Mouse (Mus musculus) CH12F3 (cell line): Measurements from ENCODE around the gene Lrrc29.

Experiments used
- in situ Hi-C: fragments of 300-500 bp; cut with MboI; formaldehyde crosslinking; loops from 2 replicates; pipeline ENCODE4 v1.14.3; 2020; ENCODE audit warnings: low sequenced_read_pairs

Lrrc29 gene

DNA sequence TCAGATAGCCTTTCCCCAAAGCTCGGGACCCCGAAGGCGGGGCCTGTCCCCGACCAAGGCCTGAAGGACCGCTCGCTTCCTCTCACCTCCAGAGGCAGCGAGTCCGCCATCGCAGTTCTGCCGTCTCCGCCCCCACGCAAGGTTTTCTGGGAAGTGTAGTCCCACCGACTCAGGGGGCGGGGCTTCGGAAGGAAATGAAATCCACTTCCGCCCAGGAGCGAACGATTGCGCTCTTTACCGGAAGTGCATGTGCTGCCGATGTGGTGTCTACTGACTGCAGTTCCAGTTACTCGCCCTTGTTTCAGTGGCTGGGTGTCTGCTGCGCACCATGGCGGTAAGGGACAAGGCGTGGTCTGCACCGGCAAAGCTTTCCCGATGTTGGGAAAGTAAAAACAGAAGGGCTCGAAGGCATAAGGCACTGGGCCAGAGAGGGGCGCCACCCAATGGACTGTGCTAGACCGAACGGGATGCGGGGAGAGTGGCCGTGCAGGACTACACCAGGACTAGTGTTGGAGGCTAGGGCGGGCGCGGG, at the start of gene Lrrc29, which contains the start of gene Tmem208:
Gene Lrrc29 (minus strand): TSS at position 138 of the 532 bp plus-strand sequence.
Gene Tmem208 (plus strand): TSS at position 214 of the 532 bp plus-strand sequence.
- in situ Hi-C loops = no loop called here

DNA sequence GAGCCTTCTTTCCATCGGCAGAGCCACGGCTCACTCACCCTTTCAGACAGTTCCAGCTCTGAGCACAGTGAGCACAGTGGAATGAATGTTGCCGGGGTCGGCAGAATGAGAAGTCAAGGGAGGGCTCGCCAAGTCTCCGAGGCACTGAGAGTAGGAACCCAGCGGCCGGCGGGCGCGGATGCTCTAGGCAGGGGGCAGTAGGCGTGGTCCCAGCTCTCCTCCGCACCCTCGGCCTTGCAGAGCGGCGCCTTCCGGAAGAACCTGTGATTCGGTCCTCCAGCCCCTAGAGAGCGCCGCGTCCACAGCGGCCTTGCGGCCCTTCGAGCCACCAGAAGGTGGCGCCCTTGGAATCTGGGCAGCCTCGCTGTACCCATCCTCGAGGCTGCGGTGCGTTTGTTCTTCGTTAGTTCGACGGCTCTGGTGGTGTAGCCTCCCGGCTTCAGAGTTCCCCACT, 48.5 kb upstream of the Lrrc29 start:
- in situ Hi-C loops = no loop called here

DNA sequence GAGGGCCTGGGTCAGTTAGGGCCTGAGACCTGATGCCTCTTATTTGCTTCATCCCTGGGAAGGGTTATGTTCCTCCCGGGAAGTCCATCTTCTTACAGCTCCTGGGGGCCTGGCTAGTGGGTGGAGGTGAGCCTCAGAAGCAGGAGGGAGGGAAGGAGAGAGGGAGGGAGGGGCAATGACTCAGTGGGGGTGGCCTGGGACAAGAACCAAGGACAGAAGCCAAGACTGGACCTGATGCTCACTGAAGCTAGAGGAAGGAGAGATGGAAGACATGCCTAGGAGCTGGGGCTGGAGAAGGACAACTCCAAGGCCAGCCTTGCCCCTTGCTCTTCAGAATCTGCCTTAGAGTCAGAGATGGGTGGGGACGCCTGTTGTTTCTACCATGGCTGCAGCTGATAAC, 47.0 kb upstream of the Lrrc29 start, which contains the start of gene Plekhg4:
Gene Plekhg4 (plus strand): TSS at position 243 of the 400 bp plus-strand sequence.
- in situ Hi-C loops = no loop called here

DNA sequence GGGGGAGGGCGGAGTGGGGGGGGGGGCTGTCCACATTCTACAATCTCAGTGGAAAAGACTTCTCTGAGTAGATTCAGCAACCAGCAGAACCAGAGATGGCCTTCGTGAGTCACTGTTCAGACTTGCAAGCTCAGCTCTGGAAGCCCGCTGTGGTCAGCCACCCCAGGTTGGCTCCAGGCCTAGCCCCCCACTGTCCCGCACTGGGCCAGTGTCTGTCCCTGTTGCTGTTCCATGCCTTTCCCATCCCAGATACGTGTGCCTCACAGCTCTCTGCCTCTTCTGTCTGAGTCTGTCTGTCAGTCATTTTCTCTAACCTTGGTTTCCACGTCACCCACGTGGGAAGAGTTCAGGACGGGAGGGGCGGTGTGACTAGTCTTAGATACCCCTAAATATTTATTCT, 46.4 kb upstream of the Lrrc29 start:
- in situ Hi-C loops = no loop called here

DNA sequence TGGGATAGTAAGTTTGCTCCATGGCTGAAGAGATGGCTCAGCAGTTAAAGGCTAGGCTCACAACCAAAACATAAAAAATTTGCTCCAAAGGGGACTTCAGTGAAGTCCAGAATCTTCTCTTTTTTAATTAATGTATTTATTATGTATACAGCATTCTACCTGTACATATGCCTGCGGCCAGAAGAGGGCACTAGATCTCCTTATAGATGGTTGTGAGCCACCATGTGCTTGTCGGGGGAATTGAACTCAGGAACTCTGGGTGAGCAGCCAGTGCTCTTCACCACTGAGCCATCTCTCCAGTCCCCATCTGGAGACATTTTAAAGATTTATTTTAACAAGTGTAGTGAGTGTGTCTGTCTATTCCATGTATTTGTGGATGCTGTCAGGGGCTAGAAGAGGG, 41.0 kb upstream of the Lrrc29 start:
- in situ Hi-C loops = no loop called here

DNA sequence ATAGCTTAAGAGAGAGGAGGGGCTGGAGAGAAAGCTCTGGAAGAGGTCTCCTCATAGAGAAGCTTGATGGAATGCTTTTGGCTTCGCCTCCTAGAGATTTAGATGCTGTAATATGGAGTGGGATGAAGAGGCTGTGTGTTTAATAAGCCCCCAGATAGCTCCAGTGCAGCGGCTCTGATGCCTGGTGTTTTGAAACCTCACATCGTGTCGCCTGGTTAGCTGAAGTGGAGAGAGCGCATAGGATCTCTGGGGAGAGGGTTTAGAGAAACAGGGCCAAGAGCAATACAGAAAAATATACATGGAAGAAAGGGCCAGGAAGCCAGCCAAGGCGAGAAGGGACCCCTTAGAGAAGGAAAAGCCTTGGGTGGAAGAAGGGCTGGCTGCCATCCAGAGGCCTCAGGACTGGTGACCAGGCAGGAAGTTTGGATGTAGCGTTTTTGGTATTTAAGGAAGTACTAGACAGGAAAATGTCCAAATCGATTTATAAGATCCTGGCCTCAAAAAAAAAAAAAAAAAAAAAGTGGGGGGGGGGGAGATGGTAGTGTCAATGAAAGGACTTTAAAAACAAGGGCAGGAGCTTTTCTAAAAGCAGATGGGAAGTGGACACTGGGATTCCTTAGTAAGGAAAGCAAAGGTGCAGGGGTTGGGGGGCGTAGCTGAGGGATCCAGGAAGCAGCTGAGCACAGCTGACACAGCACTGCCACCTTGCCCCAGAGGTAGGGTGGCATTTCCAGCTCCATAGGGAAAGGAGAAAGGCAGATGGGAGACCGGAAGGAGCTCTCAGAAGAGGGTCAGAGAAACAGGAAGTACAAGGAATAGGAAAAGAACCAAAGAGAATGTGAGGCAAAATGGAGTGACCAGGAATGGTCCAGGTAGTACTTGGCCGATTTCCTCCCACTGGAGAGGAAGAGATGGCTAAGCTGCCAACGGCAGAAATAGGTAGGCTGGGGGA, 35.9 kb upstream of the Lrrc29 start:
- in situ Hi-C loops = no loop called here

DNA sequence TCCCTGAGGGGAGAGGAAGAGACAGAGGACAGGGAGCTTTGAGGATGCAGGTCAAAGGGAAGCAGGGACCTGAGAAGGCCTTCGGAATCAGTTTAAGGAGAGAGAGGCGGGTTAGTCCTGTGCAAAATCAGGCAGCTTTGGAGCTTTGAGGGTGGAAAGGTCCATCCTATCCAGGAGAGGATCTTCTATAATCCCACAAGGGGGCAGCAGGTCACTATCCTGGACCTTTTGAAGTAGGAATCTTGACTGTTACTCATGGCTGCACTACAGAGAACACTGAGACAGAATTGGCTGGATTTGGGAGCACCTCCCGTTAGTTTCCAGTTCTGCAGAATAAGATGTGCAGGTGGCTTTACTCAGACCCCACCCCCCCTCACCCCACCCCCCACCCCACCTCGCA, 33.6 kb upstream of the Lrrc29 start:
- in situ Hi-C loops = no loop called here

DNA sequence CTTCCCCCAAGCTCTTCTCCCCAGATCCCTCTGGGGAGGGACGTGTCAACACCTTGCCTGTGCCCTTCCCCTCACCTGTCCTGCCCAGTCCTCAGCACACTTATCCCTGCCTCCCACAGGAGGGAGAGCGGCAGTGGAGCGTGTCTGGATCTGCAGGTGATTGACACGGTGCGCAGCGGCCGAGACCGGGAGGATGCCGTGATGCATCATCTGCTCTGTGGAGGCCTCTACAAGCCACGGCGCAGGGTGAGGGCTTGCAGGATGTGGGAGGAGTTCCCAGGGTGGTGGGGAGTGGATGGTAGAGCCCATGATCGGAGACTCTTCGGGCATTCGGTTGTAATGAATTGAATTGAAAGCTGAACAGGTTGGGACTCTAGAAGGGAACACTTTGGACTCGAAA, 33.1 kb upstream of the Lrrc29 start:
- in situ Hi-C loops = no loop called here

DNA sequence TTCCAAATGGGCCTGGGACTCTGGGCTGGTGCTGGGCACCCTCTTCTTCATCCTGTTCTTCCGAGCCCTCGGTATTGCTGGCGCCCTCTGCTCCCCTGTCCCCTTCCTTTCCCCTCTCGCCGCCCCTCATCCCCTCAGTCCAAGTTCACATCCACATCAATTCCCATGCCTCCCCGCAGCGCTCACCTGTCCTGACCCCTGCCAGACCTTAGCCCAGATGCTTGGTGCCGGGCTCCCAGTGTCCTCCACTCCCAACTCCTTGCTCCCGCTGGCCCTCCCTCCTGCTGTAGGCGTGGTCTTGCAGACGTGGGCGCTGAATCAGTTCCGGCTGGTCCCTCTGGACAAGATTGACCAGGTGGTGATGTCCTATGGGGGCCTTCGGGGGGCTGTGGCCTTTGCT, 30.6 kb upstream of the Lrrc29 start:
- in situ Hi-C loops = no loop called here

DNA sequence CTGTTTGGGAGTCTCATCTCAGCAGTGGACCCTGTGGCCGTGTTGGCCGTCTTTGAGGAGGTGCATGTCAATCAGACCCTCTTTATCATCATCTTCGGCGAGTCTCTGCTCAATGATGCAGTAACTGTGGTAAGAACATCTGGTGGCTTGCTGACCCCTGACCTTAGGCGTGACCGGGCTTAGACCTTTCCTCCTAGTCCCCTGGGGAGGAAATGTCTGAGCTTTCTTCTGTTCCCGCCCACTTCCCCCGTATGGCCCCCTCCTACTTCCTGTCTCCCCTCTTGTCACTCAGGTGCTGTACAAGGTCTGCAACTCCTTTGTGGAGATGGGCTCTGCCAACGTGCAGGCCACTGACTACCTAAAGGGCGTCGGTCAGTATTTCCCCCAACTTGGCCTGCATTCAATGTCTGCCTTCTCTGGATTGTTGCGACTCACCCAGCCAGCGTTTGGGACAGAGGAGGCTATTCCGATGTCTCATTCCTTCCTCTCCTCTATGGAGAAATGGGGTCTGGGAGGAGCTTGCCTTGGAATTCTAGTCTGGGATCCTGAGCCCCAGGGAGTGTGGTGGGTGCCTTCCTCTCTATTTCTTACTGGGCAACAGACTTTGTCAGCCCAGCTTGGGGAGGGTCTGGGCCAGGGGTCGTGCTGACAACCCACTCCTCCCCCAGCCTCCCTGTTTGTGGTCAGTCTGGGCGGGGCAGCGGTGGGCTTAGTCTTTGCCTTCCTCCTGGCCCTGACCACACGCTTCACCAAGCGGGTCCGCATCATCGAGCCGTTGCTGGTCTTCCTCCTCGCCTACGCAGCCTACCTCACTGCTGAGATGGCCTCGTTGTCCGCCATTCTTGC, 29.3 kb upstream of the Lrrc29 start:
- in situ Hi-C loops = no loop called here

DNA sequence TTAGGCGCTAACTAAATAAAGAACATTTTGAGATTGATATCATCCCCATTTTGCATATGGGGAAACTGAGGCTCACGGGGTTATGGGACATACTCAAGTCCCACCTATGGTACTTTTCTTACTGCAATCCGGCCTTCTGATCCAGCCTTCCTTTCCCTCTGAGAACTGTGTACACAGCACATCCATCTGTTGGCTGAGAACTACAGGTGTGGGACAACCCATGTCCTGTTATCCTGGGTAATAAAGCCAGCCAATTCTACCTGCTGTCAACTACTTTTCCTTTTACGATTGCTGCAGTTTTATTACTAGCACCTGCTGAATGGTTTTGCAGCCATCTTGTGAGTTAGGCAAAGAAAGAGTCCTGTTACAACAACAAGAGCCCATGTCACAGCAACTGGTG, 28.5 kb upstream of the Lrrc29 start:
- in situ Hi-C loops = no loop called here

DNA sequence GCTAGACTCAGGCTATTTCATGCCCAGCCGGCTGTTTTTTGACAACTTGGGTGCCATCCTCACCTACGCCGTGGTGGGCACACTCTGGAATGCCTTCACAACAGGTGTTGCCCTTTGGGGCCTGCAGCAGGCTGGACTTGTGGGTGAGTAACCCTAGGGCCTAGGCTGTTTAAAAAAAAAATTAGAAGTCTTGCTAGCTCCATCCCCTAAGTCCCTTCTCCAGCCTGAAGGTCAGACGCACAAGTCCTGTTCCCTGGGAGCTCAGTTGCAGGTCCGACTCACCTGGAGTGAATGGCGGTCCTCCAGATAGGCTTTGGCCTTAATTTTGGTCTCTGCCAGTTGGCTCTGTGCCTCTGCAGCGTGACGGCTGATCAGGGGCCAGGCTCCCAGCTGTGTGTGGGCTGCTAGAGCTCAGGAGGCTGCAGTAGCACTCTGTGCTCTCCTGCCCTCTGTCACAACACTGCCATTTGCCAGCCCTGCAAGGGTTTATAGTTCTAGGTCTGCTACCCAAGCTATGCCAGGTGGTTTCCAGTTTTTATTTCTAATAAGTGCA, 27.6 kb upstream of the Lrrc29 start:
- in situ Hi-C loops = no loop called here

DNA sequence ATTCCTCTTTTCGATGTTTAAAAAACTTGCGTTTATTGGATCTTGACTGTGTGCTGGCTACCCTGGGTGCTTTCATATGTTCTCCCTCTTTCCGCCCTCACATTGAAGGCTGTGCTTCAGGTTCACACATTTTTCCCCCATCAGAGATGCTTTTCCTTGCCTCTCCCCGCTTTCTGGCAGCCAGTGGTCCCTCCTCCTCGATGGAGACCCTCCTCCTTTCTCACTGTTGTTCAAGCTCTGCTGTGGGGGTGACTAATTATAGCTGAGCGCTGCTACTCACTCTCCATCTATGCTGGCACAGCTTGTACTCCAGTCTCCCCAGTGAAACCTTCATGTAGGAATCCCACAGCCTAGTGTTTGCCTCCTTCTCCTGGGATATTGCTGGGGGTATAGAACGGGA, 24.1 kb upstream of the Lrrc29 start:
- in situ Hi-C loops = no loop called here

DNA sequence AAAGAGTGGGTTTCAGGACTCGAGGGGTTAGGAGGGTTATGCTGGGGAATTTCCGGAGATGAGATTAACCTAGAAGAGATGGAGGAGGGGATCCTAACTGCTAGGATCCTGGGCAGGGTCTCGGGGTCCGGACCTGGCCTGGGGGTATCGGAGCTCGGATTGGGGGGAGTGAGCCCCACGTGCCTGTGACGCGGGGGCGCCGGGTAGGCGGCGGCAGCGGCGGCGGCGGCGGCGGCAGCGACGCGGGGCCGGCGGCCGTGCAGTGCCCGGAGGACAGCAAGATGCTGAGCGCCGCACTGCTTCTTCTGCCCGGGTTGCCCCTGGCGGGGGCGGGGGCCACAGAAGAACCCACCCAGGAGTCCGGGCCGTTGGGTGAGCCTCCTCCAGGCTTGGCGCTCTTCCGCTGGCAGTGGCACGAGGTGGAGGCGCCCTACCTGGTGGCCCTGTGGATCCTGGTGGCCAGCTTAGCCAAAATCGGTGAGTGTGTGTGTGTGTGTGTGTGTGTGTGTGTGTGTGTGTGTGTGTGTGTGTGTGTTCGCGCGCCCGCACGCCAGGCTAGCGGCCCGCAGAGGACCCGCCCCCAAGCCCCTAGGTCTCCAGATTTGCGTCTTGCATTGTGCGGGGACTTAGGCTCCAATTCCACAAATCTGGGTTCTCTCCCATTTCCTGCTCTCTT, 23.2 kb upstream of the Lrrc29 start:
- in situ Hi-C loops = no loop called here

DNA sequence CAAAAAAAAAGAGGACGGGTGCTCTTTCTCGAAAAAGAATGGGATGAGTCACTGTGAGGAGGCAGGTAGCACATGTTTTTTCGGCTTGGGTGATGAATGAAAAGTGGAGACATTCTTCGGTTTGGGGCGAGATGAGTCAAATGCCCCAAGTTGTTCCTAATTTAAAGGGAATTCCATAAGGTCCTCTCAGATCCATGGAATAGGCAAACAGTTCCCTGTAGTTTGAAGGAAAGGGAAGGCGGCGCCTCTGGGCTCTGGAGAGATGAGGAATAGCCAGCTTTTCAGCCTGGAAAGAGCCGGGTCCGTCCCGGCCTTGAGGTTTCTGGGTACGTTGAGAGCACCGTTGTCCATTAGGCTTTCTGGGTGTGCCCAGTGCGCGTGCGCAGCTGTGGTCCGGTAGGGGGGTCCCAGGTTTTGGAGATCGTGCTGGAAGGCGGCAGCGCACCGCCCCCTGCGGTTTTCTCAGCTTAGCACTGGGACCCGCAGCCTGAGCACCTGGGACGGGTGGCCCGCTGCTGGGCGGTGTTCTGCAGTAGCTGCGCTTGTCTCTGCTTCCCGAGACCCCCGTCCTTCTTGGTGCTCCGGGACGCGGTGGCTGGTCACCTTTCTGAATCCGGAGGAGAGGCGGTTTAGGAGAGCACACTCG, 22.5 kb upstream of the Lrrc29 start, which contains the start of gene Slc9a5:
Gene Slc9a5 (plus strand): TSS at position 394 of the 646 bp plus-strand sequence.
- in situ Hi-C loops = no loop called here

DNA sequence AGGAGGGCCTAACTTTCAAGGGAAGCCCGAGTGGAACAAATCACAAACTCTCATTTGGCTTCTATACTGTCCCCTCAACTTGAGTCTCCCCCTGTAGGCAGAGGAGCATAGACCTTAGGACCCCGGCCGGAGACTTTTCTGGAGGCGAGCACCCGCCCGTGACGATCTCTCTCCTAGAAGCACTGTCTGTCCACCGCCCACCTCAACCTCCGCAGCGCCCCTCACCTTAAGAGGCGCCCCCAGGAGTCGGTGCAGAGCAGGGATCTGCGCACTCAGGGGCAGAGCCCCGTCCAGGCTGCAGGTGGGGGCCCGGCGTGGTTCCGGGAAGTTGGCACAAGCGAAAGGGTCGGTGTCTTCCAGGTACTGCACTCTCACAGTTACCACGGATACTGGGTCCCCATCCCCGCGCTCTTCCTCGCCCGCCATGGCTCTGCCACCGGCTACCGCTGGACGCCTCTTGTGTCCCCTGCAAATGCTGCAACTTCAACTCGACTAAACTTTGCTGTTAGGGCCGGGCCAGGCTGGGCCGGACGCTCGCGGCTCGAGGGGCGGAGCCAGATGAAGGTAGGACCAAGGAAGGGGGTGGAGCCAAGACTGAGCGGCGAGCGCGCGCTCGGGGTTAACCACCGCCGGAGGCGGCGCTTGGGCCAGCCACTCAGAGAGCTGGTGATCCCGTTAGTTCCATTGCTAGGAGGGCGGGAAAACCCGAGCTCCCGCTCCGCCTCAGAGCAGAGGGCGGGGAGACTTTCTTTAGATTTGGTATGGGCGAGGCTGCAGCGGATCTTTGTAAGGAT, 21.5 kb upstream of the Lrrc29 start, which contains the start of gene Fhod1:
Gene Fhod1 (minus strand): TSS at position 526 of the 794 bp plus-strand sequence.
- in situ Hi-C loops = no loop called here

DNA sequence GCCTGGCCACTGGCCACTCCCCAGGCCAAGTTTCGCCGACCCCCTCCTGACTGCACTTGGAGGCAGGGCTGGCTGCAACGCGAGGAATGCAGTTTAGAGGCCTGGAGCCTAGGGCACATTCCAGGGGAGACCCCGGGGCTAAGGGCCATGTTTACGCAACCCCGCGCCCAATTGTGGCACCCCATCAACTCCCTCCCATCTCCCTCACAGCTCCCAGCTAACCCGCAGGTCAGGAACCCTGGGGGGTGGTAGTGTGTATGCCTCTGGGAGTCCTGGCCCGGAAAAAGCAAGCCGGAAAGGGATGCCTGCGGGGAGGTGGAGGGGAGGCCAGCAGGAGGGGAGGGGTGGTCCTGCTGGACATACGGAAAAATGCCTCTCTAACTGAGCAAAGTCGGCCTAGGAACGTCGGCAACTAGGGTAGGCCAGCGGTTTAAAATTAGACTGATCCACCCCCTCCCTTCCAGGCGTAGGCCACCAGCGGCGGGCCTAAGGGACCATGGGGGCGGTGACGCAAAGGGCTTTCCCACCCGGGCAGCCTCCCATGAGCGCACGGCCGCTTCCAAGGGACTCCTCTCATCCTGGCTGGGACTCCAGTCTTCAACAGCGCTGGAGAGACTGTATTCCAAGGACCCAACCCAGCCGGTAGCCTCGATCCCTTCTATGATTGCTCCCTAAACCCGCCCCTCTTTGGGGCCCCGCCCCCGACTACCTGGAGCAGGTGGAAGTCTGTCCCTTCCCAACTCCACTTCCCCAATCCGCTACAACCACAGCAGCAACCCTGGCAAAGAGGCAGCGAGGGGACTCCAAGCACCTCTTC, 20.7 kb upstream of the Lrrc29 start:
- in situ Hi-C loops = no loop called here
